Mouse (Mus musculus): Measurements from ENCODE around the gene Slc16a4.

Gene Slc16a4

GRCm38 (mm10) chr3:107290764-107291381 is at the start of gene Slc16a4:
Gene Slc16a4 (plus strand): TSS chr3:107291230.
- DNase-seq (ENCODE audit: extremely low spot score, low spot score): peak; percentile 45

- DNase-seq (ENCODE audit: extremely low spot score, low spot score): no peak
These were observed 49.5 kb upstream of the Slc16a4 start for GRCm38 (mm10) chr3:107241389-107242094.

GRCm38 (mm10) chr3:107246876-107247275 is 44.2 kb upstream of the Slc16a4 start:
- no peak for DNase-seq (ENCODE audit: extremely low spot score, low spot score)

GRCm38 (mm10) chr3:107249042-107249441 is 42.0 kb upstream of the Slc16a4 start:
- no peak for DNase-seq (ENCODE audit: extremely low spot score, low spot score)

GRCm38 (mm10) chr3:107250320-107250719 is 40.7 kb upstream of the Slc16a4 start:
- no peak for DNase-seq (ENCODE audit: extremely low spot score, low spot score)

- no peak for DNase-seq (ENCODE audit: extremely low spot score, low spot score)
These were observed 39.0 kb upstream of the Slc16a4 start for GRCm38 (mm10) chr3:107252035-107252434.

- no peak for DNase-seq (ENCODE audit: extremely low spot score, low spot score)
These were observed 37.1 kb upstream of the Slc16a4 start for GRCm38 (mm10) chr3:107253925-107254324.

GRCm38 (mm10) chr3:107255992-107256391 is 35.0 kb upstream of the Slc16a4 start:
- DNase-seq (ENCODE audit: extremely low spot score, low spot score): no peak

- no peak for DNase-seq (ENCODE audit: extremely low spot score, low spot score)
These were observed 34.3 kb upstream of the Slc16a4 start for GRCm38 (mm10) chr3:107256724-107257123.

- no peak for DNase-seq (ENCODE audit: extremely low spot score, low spot score)
These were observed 33.1 kb upstream of the Slc16a4 start for GRCm38 (mm10) chr3:107257924-107258323.

GRCm38 (mm10) chr3:107260956-107261850 is 29.8 kb upstream of the Slc16a4 start:
- DNase-seq (ENCODE audit: extremely low spot score, low spot score): no peak

- no peak for DNase-seq (ENCODE audit: extremely low spot score, low spot score)
These were observed 29.2 kb upstream of the Slc16a4 start for GRCm38 (mm10) chr3:107261851-107262165.

- DNase-seq (ENCODE audit: extremely low spot score, low spot score): no peak
These were observed 24.1 kb upstream of the Slc16a4 start for GRCm38 (mm10) chr3:107266814-107267345.

GRCm38 (mm10) chr3:107272433-107272832 is 18.6 kb upstream of the Slc16a4 start:
- DNase-seq (ENCODE audit: extremely low spot score, low spot score): no peak

- DNase-seq (ENCODE audit: extremely low spot score, low spot score): peak; percentile 48
These were observed 17.2 kb upstream of the Slc16a4 start for GRCm38 (mm10) chr3:107273820-107274219.

GRCm38 (mm10) chr3:107275351-107275750 is 15.7 kb upstream of the Slc16a4 start:
- DNase-seq (ENCODE audit: extremely low spot score, low spot score): no peak

- no peak for DNase-seq (ENCODE audit: extremely low spot score, low spot score)
These were observed 15.0 kb upstream of the Slc16a4 start for GRCm38 (mm10) chr3:107275996-107276395.

- no peak for DNase-seq (ENCODE audit: extremely low spot score, low spot score)
These were observed 14.4 kb upstream of the Slc16a4 start for GRCm38 (mm10) chr3:107276626-107277025.

- peak; percentile 92 for DNase-seq (ENCODE audit: extremely low spot score, low spot score)
These were observed 12.4 kb upstream of the Slc16a4 start, which contains the start of gene Lamtor5 for GRCm38 (mm10) chr3:107278479-107279269. Gene Lamtor5 (plus strand): TSS chr3:107278858.

GRCm38 (mm10) chr3:107286123-107286522 is 4.9 kb upstream of the Slc16a4 start:
- DNase-seq (ENCODE audit: extremely low spot score, low spot score): no peak

- no peak for DNase-seq (ENCODE audit: extremely low spot score, low spot score)
These were observed 3.7 kb upstream of the Slc16a4 start for GRCm38 (mm10) chr3:107287346-107287745.

All from neural tube, embryonic 10.5 days (tissue).